Mouse (Mus musculus): ENCODE results near the gene Hpgd. TPM values are rescaled to one million over a fixed set of nuclear protein-coding genes. Genes with fewer than 3 reads are reported as not detected.
"Not testable (repeated sequence)": the region's sequence is repeated elsewhere in the genome, so short reads cannot be mapped to it uniquely, and the experiment has no call there.

Gene Hpgd
- 242 to 457 TPM (median 369 TPM) in 3 replicates for total RNA-seq (2017)

DNA sequence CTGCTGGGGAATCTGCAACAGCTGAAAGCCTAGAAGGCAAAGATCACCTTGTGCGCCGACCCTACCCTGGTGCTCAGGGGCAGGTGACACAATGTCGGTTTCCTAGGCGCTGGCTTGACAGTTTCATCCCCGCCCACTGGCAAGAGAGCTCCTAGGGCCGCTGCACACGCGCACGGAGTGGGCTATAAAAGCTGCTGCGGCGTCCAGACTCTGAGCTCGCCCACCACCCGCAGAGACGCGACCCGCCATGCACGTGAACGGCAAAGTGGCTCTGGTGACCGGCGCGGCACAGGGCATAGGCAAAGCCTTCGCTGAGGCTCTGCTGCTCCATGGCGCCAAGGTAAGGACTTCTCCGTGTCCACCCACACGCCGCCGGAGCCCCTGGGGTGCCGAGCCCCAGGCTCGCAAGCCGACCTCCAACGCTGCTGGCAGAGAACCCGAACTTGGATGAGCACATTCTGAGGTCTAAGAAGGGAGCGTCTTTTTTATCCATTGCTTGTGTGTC is at the start of gene Hpgd:
Gene Hpgd, plus strand, starts transcription at position 213 of the 505 bp plus-strand sequence.
- 0 out of 2 replicates have a peak, but pooled peaks have one; percentile 34 for ATAC-seq (replicated peaks; ENCODE audit: insufficient number of reproducible peaks, low FRiP score, low TSS enrichment, poor library complexity, severe bottlenecking)

DNA sequence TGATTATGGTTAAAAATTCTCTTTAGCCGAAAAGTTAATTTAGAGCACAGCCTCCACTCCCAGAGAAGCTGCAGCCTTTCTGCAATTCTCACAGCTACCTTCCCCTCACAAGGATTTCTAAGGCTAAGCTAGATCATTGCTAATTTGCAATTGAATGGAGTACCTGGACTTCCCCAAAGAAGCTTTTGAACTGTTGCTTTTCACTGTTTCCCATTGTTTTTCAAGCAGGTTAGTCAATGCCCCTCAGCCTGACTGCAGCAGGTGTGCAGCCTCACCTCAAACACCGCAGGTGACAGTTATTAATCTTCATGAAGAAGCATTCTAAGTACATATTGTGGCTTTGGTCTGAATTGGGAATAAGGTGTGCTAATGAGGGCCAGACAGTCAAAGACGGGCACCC is 42.7 kb upstream of the Hpgd start:
- not testable (repeated sequence) for ATAC-seq (replicated peaks; ENCODE audit: insufficient number of reproducible peaks, low FRiP score, low TSS enrichment, poor library complexity, severe bottlenecking)

DNA sequence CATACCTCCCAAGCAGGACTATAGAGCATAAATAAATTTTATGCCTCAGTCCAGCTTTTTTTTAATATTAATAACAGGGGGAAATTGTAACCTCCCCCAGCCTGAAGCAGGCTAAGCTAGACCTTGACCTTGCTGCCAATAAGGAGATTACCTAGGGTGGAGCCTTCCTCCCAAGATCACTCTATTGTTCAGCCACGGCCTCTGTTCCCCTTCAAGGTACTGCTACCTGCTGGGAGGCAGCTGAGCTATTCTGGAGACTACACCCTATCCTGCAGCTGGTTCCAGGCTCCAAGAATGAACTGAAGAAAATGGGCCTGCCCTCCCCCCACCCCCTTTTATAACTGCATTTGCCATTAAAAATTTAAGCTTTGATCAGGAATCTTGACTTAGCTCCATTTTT is 42.1 kb upstream of the Hpgd start:
- ATAC-seq (replicated peaks; ENCODE audit: insufficient number of reproducible peaks, low FRiP score, low TSS enrichment, poor library complexity, severe bottlenecking) = no peak

DNA sequence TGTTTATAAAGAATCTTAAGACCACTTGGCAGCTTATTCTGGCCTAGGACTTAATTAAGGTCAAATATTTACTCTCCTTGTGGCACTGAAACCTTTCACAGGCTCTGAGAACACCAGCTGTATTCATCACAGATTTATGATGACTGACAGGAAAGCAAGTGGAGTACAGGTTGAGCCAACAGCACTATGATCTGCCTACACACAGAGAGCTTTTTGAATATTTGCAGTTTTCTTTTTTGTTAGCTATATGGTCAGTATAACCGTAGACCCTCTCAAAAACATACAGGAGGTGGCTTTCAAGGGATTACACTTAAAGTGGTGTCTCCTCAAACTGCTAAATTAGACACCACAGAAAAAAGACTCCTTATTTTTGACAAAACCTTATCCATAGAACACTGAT is 33.2 kb upstream of the Hpgd start:
- no peak for ATAC-seq (replicated peaks; ENCODE audit: insufficient number of reproducible peaks, low FRiP score, low TSS enrichment, poor library complexity, severe bottlenecking)

DNA sequence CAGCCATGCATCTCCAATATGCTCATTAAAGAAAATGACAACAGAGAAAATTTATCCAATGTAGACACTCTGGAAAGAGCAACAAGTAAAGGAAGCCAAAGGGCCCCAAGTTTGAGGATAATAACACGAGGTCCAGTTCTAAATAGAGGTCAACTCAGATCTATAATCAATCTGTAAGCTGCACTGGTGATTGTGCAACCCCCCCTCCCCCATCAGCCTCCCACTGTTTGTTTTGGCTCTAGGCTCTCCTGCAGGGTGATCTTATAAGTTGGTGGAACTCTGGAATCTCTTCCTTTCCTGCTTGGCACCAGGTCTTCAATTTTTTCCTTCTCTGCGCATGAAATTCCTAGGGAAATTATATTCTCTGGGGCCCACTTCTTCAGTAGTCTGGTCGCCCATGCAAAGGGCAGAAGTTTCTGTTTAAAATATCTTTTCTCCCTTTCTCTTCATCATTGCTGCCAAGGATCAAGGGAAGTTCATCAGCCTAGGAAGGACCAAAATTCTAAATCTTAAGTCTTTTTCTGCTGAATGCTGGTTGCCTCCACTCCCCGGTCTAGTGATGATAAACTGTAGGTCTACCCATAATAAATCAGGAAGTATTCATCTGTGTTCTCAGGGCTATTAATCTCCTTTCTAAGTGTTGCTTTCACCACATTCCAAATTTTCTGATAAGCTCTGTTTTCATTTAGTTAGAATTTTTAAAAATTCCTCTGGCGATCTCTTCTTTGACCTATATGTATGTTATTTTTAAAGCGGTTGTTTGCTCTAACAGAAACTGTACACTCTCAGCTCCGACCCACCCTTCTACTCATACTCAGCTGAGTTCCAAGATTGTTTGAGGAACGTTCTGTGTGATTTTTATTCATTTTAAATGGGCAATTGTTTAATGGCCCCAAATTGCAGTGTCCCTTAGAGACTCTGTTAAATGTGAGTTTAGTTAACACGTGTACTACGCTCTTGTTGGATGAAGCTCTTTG is 24.4 kb upstream of the Hpgd start:
- no peak for ATAC-seq (replicated peaks; ENCODE audit: insufficient number of reproducible peaks, low FRiP score, low TSS enrichment, poor library complexity, severe bottlenecking)

DNA sequence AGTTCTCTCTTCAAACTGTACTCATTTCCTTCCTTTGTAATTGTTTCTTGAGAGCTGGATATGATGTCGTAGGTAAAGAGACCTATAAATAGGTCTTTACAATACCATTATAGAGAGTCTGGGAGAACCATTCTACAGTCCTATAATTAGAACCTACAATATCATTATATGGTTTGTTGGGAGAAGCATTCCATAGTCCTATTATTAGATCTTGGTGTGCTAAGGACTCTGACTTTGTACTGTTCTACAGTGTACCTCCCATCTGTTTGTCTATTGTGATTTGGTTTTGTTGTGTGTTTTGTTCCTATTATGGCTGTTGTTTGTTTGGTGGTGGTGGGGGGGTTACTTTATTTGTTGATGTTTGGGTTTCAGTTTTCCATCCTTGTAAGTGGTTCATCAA is 21.5 kb upstream of the Hpgd start:
- ATAC-seq (replicated peaks; ENCODE audit: insufficient number of reproducible peaks, low FRiP score, low TSS enrichment, poor library complexity, severe bottlenecking) = no peak

DNA sequence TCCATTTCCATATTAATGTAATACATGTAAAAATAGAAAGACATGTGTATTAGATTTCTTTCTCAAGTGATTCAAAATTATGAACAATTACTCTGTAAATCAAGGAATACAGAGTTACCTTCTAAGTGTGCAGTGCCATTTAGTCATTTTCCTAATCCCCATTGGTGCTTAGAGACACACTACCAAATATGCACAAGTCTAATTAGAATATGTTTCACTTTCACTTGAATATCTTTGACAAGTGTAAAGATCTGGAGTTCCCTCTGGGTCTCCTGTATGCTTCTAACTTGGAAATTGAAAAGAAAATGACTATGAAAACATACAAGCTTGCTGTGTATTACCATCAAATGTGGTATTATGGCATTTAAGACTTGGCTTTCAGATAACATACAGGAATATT is 19.1 kb upstream of the Hpgd start:
- no peak for ATAC-seq (replicated peaks; ENCODE audit: insufficient number of reproducible peaks, low FRiP score, low TSS enrichment, poor library complexity, severe bottlenecking)

DNA sequence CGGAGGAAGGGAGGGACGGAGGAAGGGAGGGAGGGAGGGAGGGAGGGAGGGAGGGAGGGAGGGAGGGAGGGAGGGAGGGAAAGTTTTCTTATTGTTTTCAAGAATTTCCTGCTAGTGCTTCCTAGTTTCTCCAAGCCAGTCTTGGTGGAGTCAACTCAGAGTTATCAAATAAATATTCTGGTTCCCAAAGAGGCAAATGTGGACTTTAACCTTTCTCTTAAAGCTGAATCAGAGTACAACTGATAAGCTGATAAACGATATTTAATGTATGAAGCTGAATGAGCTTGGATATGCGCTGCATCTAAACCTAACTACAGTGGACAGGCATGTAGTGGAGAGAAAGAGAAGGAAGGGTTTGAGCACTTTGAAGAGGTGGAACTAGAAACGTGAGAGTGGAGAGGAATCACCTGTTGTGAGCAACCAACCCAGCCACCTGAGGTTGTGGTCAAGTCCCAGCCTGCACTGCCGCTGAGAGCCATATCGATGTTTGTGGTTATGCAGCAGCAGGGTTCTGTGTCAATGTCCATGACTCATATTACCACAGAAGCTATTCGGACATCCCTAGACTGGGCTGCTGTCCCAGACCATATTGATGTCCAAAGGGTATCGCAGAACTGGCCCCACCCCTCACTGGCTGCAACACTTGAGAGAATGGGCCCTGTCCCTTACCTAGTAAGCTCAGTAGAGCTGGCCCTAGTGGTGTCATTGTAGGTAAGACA is 16.4 kb upstream of the Hpgd start:
- 0 out of 2 replicates have a peak, but pooled peaks have one; percentile 31 for ATAC-seq (replicated peaks; ENCODE audit: insufficient number of reproducible peaks, low FRiP score, low TSS enrichment, poor library complexity, severe bottlenecking)

DNA sequence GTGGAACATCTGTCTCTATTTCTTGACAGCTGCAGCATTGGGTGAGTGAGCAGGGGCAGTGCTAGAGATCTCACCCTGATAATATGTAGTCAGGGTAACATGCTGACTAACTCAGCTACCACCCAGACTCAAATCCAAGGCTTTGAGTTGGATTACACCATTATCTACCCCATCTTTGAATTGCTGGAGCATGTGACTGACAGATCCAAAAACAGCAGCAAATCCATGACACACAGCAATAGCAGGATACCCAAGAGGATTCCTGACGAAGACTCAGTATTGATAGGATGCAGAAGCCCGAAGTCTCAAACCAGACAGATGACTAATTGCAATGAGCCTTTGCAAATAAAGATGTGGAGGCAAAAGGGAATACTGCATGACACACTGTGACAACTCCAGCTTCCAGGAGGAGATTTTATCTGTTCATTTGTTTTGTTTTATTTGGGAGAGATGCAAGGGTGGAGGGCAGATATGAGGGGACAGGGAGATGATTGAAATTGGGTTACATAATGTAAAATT is 15.8 kb upstream of the Hpgd start:
- no peak for ATAC-seq (replicated peaks; ENCODE audit: insufficient number of reproducible peaks, low FRiP score, low TSS enrichment, poor library complexity, severe bottlenecking)

DNA sequence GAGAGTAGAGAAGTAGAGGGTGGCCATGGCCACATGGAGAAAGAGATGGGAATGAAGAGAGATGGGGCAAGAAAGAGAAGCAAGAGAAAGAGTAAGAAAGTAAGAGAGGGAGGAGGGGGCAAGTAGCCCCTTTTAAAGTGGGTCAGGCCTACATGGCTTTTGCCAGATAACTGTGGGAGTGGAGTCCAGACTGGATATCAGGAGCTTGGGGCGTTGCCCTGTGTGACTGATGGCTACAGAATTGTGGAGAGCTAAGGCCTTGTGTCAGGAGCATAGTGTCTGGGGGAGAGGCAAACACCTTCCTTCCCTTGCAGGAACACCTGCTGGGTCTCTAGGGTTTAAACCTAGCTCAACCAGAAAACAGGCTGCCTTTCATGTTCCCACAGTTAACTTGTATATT is 10.4 kb upstream of the Hpgd start:
- no peak for ATAC-seq (replicated peaks; ENCODE audit: insufficient number of reproducible peaks, low FRiP score, low TSS enrichment, poor library complexity, severe bottlenecking)

DNA sequence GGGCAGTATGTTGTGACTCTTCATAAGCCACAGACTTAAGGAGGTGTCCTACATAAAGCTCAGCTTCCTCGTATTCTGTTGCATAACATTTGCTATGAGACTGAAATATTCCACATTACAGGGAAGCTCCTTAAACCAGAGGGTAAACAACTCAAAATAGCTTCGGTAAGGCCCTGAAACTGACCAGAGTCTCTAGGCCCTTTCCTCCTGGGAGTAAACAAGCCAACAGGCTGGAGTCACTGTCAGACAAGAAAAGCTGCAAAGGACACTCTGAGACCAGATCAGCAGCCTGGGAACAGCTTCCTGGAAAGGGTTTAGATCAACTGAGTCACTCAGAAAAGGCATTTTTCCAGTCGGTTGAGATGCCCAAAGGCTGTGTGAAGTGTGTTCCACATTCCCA is 9.4 kb upstream of the Hpgd start:
- peak; percentile 56 for ATAC-seq (replicated peaks; ENCODE audit: insufficient number of reproducible peaks, low FRiP score, low TSS enrichment, poor library complexity, severe bottlenecking)

DNA sequence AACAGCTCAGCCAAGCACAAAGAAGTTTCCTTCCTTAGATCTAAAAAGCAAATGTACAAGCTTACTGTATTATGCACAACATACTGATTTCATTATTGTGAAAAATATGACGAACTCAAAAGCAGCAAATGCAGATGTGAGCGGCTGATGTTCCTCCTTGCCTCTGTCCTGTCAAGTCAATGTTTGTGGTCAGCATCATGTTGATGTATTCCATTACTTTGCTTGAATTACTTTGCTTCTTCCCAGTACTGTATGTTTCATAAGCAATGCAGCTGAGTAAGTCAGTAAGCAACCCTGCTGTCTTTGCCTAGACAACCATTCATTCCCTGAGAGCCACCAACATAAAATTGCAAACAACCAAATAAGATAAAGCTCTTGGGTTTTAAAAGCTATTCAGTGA is 7.7 kb upstream of the Hpgd start:
- ATAC-seq (replicated peaks; ENCODE audit: insufficient number of reproducible peaks, low FRiP score, low TSS enrichment, poor library complexity, severe bottlenecking) = no peak

DNA sequence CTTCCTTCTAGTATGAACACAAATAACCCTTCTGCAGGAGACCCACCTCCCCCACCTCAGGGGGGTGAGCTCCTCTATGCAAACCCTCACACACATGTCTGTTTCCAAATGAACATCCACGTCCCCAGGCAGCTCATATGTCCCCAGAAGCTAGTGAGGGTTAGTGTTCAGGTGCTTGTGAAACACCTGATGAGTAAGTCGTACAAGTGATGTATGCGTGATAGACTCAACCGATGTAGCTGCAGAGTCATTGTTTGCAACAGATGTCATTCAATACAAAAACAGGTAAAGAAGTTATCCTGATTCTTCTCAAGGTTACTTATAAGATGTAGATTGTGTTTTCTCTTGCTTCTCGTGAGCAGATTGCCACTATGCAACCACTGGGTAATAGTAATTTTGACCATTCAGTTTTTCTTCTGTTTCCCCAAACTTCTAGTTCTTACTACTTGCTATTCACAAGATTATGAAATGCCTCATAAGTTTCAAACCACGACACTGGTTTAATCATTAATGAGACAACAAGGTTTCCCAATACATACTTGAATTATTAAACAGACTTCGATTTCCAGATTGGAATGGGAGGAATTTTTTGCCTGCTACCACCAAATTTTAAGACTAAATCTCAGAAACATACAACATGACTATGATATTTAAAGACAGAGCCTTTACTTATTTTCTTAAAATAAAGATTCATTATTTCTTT is 6.9 kb upstream of the Hpgd start:
- no peak for ATAC-seq (replicated peaks; ENCODE audit: insufficient number of reproducible peaks, low FRiP score, low TSS enrichment, poor library complexity, severe bottlenecking)

DNA sequence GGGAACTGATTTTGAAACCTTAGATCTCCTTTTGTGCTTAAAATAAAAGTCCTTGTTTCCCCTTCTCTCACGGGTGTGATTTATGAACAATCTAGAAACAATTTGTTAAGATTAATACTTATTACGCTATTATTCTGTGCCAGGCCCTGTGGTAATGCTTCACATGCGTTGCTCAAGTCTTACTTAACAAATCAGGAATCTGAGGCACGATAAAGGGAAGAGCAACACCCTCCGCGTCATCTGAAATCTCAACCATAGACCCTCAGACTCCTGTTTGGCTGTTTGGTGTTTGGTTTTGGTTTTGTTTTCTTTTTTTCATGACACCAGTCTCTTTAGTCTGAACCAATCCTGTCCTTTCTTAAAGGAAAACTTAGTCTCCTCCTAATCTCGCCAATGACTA is 2.1 kb upstream of the Hpgd start:
- ATAC-seq (replicated peaks; ENCODE audit: insufficient number of reproducible peaks, low FRiP score, low TSS enrichment, poor library complexity, severe bottlenecking) = peak; percentile 87

DNA sequence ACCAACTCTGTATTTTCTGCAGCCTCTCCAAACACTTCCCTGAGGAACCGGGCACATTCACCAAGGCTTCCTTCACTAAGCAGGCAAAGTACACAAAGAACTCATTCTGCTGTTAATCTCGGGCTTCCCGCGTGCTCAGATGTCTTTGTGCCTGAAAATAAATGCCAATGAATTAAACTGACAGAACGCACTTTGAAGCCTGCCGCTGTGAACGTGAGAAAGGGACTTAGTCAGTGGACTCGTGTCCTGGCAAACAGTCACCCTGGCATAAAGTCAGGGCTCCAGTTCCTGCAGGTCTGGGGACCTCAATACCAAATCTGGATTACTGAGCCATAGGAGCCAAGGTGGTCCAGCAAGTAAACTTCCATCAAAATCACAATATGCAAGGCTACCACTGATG is 905 bp upstream of the Hpgd start:
- ATAC-seq (replicated peaks; ENCODE audit: insufficient number of reproducible peaks, low FRiP score, low TSS enrichment, poor library complexity, severe bottlenecking) = no peak

DNA sequence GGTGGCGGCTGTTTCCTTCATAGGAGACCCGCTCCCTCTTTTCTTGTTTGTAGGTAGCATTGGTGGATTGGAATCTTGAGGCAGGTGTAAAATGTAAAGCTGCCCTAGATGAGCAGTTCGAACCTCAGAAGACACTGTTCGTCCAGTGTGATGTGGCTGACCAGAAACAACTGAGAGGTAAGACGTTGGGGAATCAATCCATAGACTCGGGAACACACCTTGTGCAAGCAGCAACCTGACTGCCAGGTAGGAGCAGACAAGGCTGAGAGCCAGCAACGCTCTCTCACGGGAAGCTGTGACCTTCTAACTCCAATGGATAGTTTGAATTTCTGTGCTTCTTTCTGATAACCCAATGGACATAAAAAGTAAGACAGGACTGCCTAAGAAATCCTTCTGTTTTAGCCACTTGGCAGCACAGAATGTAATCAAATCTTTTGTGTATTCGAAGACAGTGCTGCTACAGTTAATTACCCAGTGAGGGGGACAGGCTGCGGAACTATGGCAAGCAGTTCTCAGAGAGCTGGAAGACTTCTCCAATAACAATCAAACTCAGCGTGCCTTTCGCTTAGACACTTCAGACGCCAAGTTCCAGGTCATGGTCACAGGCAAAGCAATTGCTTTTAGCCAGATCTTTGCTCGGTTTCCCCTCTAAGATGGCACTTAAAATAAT is 636 bp downstream of the Hpgd start:
- ATAC-seq (replicated peaks; ENCODE audit: insufficient number of reproducible peaks, low FRiP score, low TSS enrichment, poor library complexity, severe bottlenecking) = no peak

DNA sequence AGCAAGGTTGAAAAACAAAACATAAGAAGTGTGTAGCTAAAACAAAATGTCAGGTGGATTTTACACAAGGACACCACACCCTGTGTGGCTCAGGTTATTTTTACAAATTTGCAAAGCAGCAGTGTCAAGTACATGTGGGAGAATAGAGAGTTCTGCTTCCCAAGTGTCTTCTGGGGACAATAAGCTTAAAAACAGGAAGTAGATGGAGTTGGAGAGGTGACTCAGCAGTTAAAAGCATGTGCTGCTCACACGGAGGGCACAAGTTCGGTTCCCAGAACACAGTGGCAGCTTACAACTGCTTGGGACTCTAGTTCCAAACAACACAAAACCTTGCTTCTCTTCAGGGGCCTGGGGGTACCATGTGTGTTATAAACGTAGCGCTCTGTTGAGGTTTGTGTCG is 5.0 kb downstream of the Hpgd start:
- ATAC-seq (replicated peaks; ENCODE audit: insufficient number of reproducible peaks, low FRiP score, low TSS enrichment, poor library complexity, severe bottlenecking) = peak; percentile 81

DNA sequence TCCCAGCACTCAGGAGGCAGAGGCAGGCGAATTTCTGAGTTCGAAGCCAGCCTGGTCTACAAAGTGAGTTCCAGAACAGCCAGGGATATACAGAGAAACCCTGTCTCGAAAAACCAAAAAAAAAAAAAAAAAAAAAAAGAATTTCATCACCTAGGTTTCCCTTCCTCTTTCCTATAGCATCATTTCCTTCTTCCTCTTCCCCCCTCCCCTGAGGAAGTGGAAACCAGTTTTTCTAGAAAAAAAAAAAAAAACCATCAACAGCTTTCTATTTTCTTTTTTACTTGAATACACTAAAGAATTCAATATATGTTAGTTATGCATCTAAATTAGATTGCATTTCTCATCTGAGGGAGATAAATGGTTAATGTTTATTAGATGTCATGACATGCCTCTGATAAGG is 6.9 kb downstream of the Hpgd start:
- ATAC-seq (replicated peaks; ENCODE audit: insufficient number of reproducible peaks, low FRiP score, low TSS enrichment, poor library complexity, severe bottlenecking) = not testable (repeated sequence)

Measured in monocyte, adult 5-6 weeks (primary cell).